Mouse (Mus musculus): Measurements from ENCODE around the gene Klhdc8a.

DNA sequence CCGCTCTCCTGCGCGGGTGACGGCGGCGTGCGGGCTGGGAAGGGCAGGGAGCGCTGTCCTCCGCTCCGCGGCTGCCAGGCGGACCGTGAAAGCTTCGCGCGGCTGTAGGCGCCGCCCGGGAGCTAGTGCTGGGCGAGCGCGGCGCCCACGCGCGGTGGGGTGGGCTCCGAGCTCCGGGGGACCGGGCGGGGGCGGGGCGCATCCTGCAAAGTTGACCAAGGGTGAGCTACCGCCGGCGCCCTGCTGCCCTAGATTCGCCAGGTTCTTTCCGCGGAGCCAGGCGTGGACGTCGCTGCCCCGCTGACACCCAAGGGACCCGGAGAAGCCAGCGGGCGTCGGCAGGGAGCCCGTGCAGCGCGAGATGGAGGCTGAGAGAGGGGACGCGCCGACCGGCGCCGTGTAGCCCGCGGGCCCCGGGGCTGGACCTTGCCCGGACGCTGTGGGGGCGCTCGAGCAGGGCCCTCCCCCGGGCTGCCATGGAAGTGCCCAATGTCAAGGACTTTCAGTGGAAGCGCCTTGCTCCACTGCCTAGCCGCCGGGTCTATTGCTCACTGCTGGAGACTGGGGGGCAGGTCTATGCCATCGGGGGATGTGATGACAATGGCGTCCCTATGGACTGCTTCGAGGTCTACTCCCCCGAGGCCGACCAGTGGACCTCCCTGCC, 507 bp downstream of the Klhdc8a start:
- no peak for TF ChIP-seq CTCF (IDR thresholded peaks at IDR 0.05; ENCODE audit: low read depth)
- TF ChIP-seq EP300 (IDR thresholded peaks at IDR 0.05; ENCODE audit: low read depth), result no peak

All from liver, postnatal 0 days (tissue).